Mouse (Mus musculus) cerebellum, postnatal 14 days (tissue): Measurements from ENCODE around the gene Gm3371.
"Not testable (repeated sequence)": the region's sequence is repeated elsewhere in the genome, so short reads cannot be mapped to it uniquely, and the experiment has no call there.

Source experiments
- DNase-seq, 2 experiments: peaks; one replicate each; pipeline ENCODE4 v3.0.0; 2021; ENCODE audit warnings: mixed read lengths in 2 of 2

Gm3371 gene

DNA sequence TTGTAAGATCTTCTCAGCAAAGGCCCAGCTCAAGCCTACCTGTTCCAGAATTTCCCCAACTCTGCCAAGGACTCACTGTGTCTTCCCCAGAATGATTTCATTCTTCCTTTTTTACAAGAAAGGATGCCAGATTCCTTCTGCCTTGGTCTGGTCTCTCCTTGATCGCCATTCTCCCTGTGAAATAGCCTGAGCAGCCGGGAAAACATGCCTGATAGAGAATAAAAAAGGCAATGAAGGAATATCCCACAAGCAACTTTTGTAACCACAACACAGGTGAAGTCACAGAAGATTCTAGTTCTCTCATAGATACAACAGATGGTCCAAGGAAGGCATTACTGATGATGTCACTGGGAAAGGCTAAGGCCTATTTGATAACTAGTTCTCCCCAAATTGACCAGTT, at the start of gene Gm3371:
Gene Gm3371 (minus strand): TSS at position 101 of the 400 bp plus-strand sequence.
- DNase-seq: not testable (repeated sequence)

DNA sequence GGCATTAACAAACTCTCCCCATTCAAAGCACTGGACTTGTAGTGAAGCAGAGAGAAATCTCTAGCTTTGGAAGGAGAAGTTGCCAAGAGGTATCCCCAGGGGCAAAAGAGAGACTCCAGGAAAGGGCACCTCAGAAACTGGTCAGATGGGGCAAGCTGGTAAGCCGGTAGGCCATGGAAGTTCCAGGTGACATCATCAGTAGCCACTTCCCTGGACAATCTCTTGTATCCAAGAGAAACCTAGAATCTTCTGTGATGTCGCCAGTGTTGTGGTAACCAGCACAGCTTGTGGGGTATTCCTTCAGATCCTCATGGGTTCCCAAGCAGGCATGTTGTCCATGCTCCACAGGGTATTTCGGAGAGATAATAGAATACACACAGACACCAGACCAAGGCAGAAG, 22.8 kb upstream of the Gm3371 start, which contains the start of gene Gm8232:
Gene Gm8232 (plus strand): TSS at position 301 of the 400 bp plus-strand sequence.
- not testable (repeated sequence) for DNase-seq

- DNase-seq: not testable (repeated sequence)
Observed at GRCm38 (mm10) chr14:44384233-44384632, 26.3 kb downstream of the Gm3371 start.

GRCm38 (mm10) chr14:44365057-44365456, 45.4 kb downstream of the Gm3371 start, which contains the start of gene Gm8229:
Gm8229 (plus strand) TSS chr14:44365357.
- not testable (repeated sequence) for DNase-seq

- not testable (repeated sequence) for DNase-seq
Observed at GRCm38 (mm10) chr14:44362301-44362700, 48.2 kb downstream of the Gm3371 start.

- not testable (repeated sequence) for DNase-seq
Observed at GRCm38 (mm10) chr14:44361416-44361815, 49.1 kb downstream of the Gm3371 start.
